ENCODE assay signal across 9 mouse cellular contexts in the genomic region with DNA sequence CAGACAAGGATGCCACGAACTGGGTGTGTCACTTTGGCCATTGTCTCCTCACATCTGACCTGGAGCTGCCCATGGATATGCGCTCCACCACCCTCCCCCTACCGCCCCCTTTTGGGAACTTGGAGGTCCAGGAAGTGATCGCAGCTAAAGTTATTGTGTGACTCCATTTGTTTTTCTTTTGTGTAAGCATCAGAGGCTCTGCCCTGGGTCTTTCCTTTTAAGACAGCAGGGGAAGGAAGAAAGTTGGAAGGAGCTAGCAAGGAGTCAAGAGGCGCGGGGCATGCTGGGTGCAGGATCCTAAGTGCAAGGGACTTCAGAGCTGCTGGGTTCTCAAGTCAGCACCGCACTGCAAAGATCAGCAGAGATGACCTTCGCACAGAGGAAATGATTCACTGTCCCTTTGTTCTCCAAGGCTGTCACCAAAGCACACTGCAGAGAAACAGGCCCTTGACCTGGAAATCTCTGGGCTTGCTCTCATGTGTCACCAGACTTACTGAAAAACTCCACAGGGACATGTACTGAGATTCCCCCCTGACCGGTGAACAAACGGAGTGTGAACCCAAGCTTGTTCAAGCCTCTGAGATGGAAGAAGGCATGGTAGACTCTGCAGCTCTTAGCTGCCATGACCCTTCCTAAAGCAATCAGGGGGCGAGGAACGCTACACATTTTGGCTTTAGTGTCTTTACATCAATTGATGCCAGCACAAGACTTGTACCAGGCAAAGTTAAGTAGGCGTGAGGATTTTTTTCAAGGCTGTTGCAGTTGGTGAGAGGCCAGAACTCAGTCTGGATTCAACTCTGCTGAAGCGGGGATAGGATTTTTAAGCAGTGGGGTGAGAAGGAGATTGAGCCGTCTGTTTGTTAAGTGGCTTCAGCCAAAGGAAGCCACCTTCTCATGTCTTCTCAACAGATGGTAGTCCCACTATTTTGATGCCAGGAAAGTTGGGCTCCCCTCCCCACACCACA. TPM values are rescaled to one million over a fixed set of nuclear protein-coding genes. Genes with fewer than 3 reads are reported as not detected.
DNase-seq lines count a peak whose midpoint lies in the region; ATAC-seq lines count a peak whose summit lies in the region.
"Had no signal": no experiment of that assay in that cellular context is flagged by ENCODE, and none has a peak within 500 bp of the region (broad histone marks: within the 10 kb centered on the region; RNA-seq: fewer than 3 reads in every experiment).

No protein-coding gene starts in this region.

- no peaks in the 10 kb centered on the region for H3K9me3 ChIP-seq in forebrain, embryonic 11.5 days (ENCODE audit: control insufficient read depth, low read length)
- no peaks in the 10 kb centered on the region for H3K9me3 ChIP-seq in hindbrain, embryonic 13.5 days
- H3K9me3 ChIP-seq in liver, embryonic 13.5 days (replicated peaks) = no peaks in the 10 kb centered on the region

- peaks cover 8% of the 10 kb centered on the region; the same call in 1 of the 2 replicates for H3K4me1 ChIP-seq in forebrain, embryonic 11.5 days (replicated peaks; ENCODE audit: control insufficient read depth, insufficient read depth, low read length)
- peaks cover 32% of the 10 kb centered on the region for H3K4me1 ChIP-seq in hindbrain, embryonic 13.5 days (replicated peaks)
- peaks cover 12% of the 10 kb centered on the region for H3K4me1 ChIP-seq in liver, embryonic 13.5 days (replicated peaks)

- 0 out of 2 replicates have a peak overlapping the region, but pooled peaks have one; percentile 27 for H3K9ac ChIP-seq in forebrain, embryonic 11.5 days (ENCODE audit: low read length)
- no peak overlapping the region for H3K9ac ChIP-seq in hindbrain, embryonic 13.5 days
- no peak overlapping the region for H3K9ac ChIP-seq in liver, embryonic 13.5 days

- 0 out of 2 replicates have a peak, but pooled peaks have one; percentile 20 for ATAC-seq in forebrain, embryonic 11.5 days (replicated peaks; ENCODE audit: low FRiP score)
- ATAC-seq in hindbrain, embryonic 13.5 days (ENCODE audit: low FRiP score) = no peak
- ATAC-seq in liver, embryonic 13.5 days (ENCODE audit: low read depth) = peak; percentile 43; the same call in 1 of the 2 replicates

- no peak overlapping the region for H3K27ac ChIP-seq in forebrain, embryonic 11.5 days (ENCODE audit: low read depth, low read length)
- peak overlapping the region; percentile 69 for H3K27ac ChIP-seq in hindbrain, embryonic 13.5 days
- H3K27ac ChIP-seq in liver, embryonic 13.5 days = no peak overlapping the region; the same call in 1 of the 2 replicates

- H3K36me3 ChIP-seq in forebrain, embryonic 11.5 days (ENCODE audit: control insufficient read depth, insufficient read depth, low read length) = no peaks in the 10 kb centered on the region
- H3K36me3 ChIP-seq in hindbrain, embryonic 13.5 days = no peaks in the 10 kb centered on the region
- H3K36me3 ChIP-seq in liver, embryonic 13.5 days = no peaks in the 10 kb centered on the region

- 52% methylated on average over 15 of the region's 15 CpGs for WGBS in forebrain, embryonic 11.5 days
- 51% methylated on average over 15 of the region's 15 CpGs for WGBS in hindbrain, embryonic 13.5 days
- WGBS in liver, embryonic 13.5 days (ENCODE audit: insufficient replicate concordance) = 52% methylated on average over 15 of the region's 15 CpGs

- no peaks in the 10 kb centered on the region for H3K27me3 ChIP-seq in forebrain, embryonic 11.5 days (ENCODE audit: control insufficient read depth, insufficient read depth, low read length)
- H3K27me3 ChIP-seq in hindbrain, embryonic 13.5 days = no peaks in the 10 kb centered on the region
- no peaks in the 10 kb centered on the region for H3K27me3 ChIP-seq in liver, embryonic 13.5 days

- H3K4me3 ChIP-seq in forebrain, embryonic 11.5 days (ENCODE audit: low read depth, low read length) = no peak overlapping the region
- H3K4me3 ChIP-seq in hindbrain, embryonic 13.5 days = no peak overlapping the region
- H3K4me3 ChIP-seq in liver, embryonic 13.5 days (replicated peaks) = no peak overlapping the region

- intact Hi-C loops in left cerebral cortex, postnatal 4 days (cut with DNase I) = loop anchor here (5.0 to 10.0 kb wide), 2 partner anchors 78 to 176 kb away; no protein-coding TSS in a partner anchor

- H3K4me2 ChIP-seq in forebrain, embryonic 11.5 days (ENCODE audit: low read depth, low read length, severe bottlenecking) = peak overlapping the region; percentile 41; the same call in 1 of the 2 replicates
- H3K4me2 ChIP-seq in hindbrain, embryonic 13.5 days = peak overlapping the region; percentile 29
- H3K4me2 ChIP-seq in liver, embryonic 13.5 days = no peak overlapping the region

- DNase-seq in left cerebral cortex, postnatal 4 days = peak; percentile 48
- no peak for DNase-seq in left cerebral cortex, adult 11 months (ENCODE audit: low spot score)
- peak; percentile 61 for DNase-seq in forebrain, embryonic 11.5 days (ENCODE audit: low spot score)
- no peak for DNase-seq in liver, embryonic 13.5 days
- DNase-seq in retina, postnatal 1 day = peak; percentile 50
- DNase-seq in c-Kit-positive CD71-positive TER-119-positive erythroid progenitor cells, embryonic 14.5 days (ENCODE audit: low spot score) = no peak
- DNase-seq in testis, postnatal 14 days (ENCODE audit: low spot score) = no peak

RNA-seq across cellular contexts. Expression of a gene that starts 17.3 kb away (rescaled TPM):
- under 1 TPM; 0.66 to 0.81 TPM for total RNA-seq in left cerebral cortex, postnatal 4 days (2021)
- polyA plus RNA-seq in forebrain, embryonic 11.5 days (2014; fragmentation: Nextera tagmentation; extraction: Ambion mirVana) = 0.28 and 0.61 TPM in 2 replicates
- polyA plus RNA-seq in hindbrain, embryonic 13.5 days (2015; fragmentation: Nextera tagmentation; extraction: Ambion mirVana) = 1.0 and 1.1 TPM in 2 replicates
- 0.06 and 0.09 TPM in 2 replicates for polyA plus RNA-seq in liver, embryonic 13.5 days (2015; fragmentation: Nextera tagmentation; extraction: Ambion mirVana)
- total RNA-seq: MEL had no signal

RNA-seq across cellular contexts. Expression of a gene that starts 21.1 kb away (rescaled TPM):
- total RNA-seq in left cerebral cortex, postnatal 4 days (2021) = 1 to 10 TPM; 3.7 to 4.4 TPM
- 10.6 and 11.2 TPM in 2 replicates for polyA plus RNA-seq in forebrain, embryonic 11.5 days (2014; fragmentation: Nextera tagmentation; extraction: Ambion mirVana)
- 7.3 and 8.2 TPM in 2 replicates for polyA plus RNA-seq in hindbrain, embryonic 13.5 days (2015; fragmentation: Nextera tagmentation; extraction: Ambion mirVana)
- polyA plus RNA-seq in liver, embryonic 13.5 days (2015; fragmentation: Nextera tagmentation; extraction: Ambion mirVana) = 1.4 and 1.6 TPM in 2 replicates
- total RNA-seq: MEL had no signal

RNA-seq across cellular contexts. Expression of a gene that starts 22.3 kb away (rescaled TPM):
- total RNA-seq in left cerebral cortex, postnatal 4 days (2021) = 10 to 100 TPM; 13.6 to 14.4 TPM
- 6.7 and 7.2 TPM in 2 replicates for polyA plus RNA-seq in forebrain, embryonic 11.5 days (2014; fragmentation: Nextera tagmentation; extraction: Ambion mirVana)
- 16.7 and 20.9 TPM in 2 replicates for polyA plus RNA-seq in hindbrain, embryonic 13.5 days (2015; fragmentation: Nextera tagmentation; extraction: Ambion mirVana)
- 1.2 and 1.7 TPM in 2 replicates for polyA plus RNA-seq in liver, embryonic 13.5 days (2015; fragmentation: Nextera tagmentation; extraction: Ambion mirVana)
- total RNA-seq: MEL had no signal

Comparison
In these comparisons a context has a peak if more than half of its experiments do, and no peak if none do; other contexts are left out.
1. DNase-seq: peak in left cerebral cortex, postnatal 4 days (single experiment), forebrain, embryonic 11.5 days (single experiment) and retina, postnatal 1 day (single experiment); none in left cerebral cortex, adult 11 months (single experiment), liver, embryonic 13.5 days (single experiment), c-Kit-positive CD71-positive TER-119-positive erythroid progenitor cells, embryonic 14.5 days (single experiment) and testis, postnatal 14 days (single experiment).